Mouse (Mus musculus) intestine, embryonic 15.5 days (tissue): Measurements from ENCODE around the gene Raph1. TPM values are rescaled to one million over a fixed set of nuclear protein-coding genes. Genes with fewer than 3 reads are reported as not detected.

Experiments used
- ATAC-seq: fragments of 200-750 bp; cut with Nextera tagmentation; 2 replicates; pipeline ENCODE4 v1.8.0; 2017; ENCODE audit warnings: moderate TSS enrichment, moderate library complexity
- H3K27ac ChIP-seq: fragments of 300-500 bp; sonication (generic); 2 replicates; pipeline ENCODE4 v1.5.1; 2015; ENCODE audit warnings: mild to moderate bottlenecking, inconsistent platforms
- H3K27me3 ChIP-seq: fragments of 300-500 bp; sonication (generic); replicated peaks from 2 replicates; pipeline ENCODE4 v1.6.1; 2015; ENCODE audit warnings: inconsistent platforms
- H3K36me3 ChIP-seq: fragments of 300-500 bp; sonication (generic); 2 replicates; pipeline ENCODE4 v1.6.1; 2015; ENCODE audit warnings: inconsistent platforms
- H3K4me1 ChIP-seq: fragments of 300-500 bp; sonication (generic); replicated peaks from 2 replicates; pipeline ENCODE4 v1.6.1; 2015; ENCODE audit warnings: inconsistent platforms
- H3K4me2 ChIP-seq: fragments of 300-500 bp; sonication (generic); replicated peaks from 2 replicates; pipeline ENCODE4 v1.6.1; 2015; ENCODE audit warnings: mild to moderate bottlenecking, inconsistent platforms
- H3K4me3 ChIP-seq: fragments of 300-500 bp; sonication (generic); replicated peaks from 2 replicates; pipeline ENCODE4 v1.5.1; 2015; ENCODE audit warnings: inconsistent platforms
- H3K9ac ChIP-seq: fragments of 300-500 bp; sonication (generic); 2 replicates; pipeline ENCODE4 v1.6.1; 2015; ENCODE audit warnings: inconsistent platforms
- H3K9me3 ChIP-seq: fragments of 300-500 bp; sonication (generic); 2 replicates; pipeline ENCODE4 v1.6.1; 2016; ENCODE audit warnings: inconsistent platforms
- WGBS: fragments of 180-500 bp; shearing (Covaris S2); methylation state at CpG from one replicate; pipeline ENCODE4 v1.1.7; 2015; 5-methylcytosine and 5-hydroxymethylcytosine counted together
- polyA plus RNA-seq: library from polyadenylated mRNA; unstranded; fragments of >200 nt; fragmentation: Nextera tagmentation; extraction: Ambion mirVana; gene quantifications from 2 replicates; pipeline ENCODE4 v1.2.1, GENCODE M21; 2015

Gene Raph1
- polyA plus RNA-seq, 1 experiment from 2014 or later: 26.5 TPM

- H3K4me3 ChIP-seq: no peak overlapping the region
- H3K4me2 ChIP-seq: no peak overlapping the region
- no peaks in the 10 kb centered on the region for H3K9me3 ChIP-seq
- H3K9ac ChIP-seq: no peak overlapping the region
- 91% methylated on average over 6 of the region's 6 CpGs for WGBS
- no peaks in the 10 kb centered on the region for H3K36me3 ChIP-seq
- H3K4me1 ChIP-seq: no peaks in the 10 kb centered on the region
- ATAC-seq: no peak
- no peak overlapping the region for H3K27ac ChIP-seq
- no peaks in the 10 kb centered on the region for H3K27me3 ChIP-seq
Measured at GRCm38 (mm10) chr1:60593101-60593500, 26.2 kb upstream of the Raph1 start.

- Histone ChIP-seq H3K4me3 (no peak overlapping the region), H3K36me3 (no peaks in the 10 kb centered on the region), H3K9ac (no peak overlapping the region), H3K9me3 (no peaks in the 10 kb centered on the region), H3K27ac (no peak overlapping the region), H3K4me2 (no peak overlapping the region), H3K4me1 (no peaks in the 10 kb centered on the region), H3K27me3 (no peaks in the 10 kb centered on the region)
- no peak for ATAC-seq
- 40% methylated on average over 4 of the region's 4 CpGs for WGBS
Measured at GRCm38 (mm10) chr1:60588887-60589629, 22.2 kb upstream of the Raph1 start.

- no peak for ATAC-seq
- H3K27me3 ChIP-seq: no peaks in the 10 kb centered on the region
- no peaks in the 10 kb centered on the region for H3K9me3 ChIP-seq
- H3K27ac ChIP-seq: no peak overlapping the region
- H3K36me3 ChIP-seq: no peaks in the 10 kb centered on the region
- no peak overlapping the region for H3K4me2 ChIP-seq
- no peak overlapping the region for H3K4me3 ChIP-seq
- WGBS: 91% methylated on average over 8 of the region's 8 CpGs
- no peaks in the 10 kb centered on the region for H3K4me1 ChIP-seq
- no peak overlapping the region for H3K9ac ChIP-seq
Measured at GRCm38 (mm10) chr1:60580990-60581389, 14.1 kb upstream of the Raph1 start.

DNA sequence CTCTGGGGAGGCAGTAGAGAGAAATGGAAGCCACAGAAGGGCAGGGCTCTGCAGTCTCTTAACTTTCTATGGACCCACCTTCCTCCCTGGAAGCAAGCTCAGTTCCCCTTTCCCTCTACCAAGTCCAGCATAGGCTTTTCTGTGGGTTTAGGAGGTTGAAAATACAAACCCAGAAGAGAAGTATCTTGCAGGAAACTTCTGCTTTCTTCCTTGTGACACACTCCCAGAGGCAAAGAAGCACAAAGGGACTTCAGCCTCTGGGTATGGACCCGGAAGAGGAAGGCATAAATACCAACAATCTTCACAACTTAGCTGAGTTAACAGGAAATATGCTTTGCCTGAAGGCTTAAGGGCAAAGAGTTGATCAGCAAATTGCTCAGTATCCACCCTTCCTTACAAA, 13.0 kb upstream of the Raph1 start:
- ATAC-seq: peak; percentile 34; the same call in 1 of the 2 replicates
- H3K36me3 ChIP-seq: no peaks in the 10 kb centered on the region
- no peak overlapping the region for H3K4me3 ChIP-seq
- H3K9me3 ChIP-seq: no peaks in the 10 kb centered on the region
- no peaks in the 10 kb centered on the region for H3K4me1 ChIP-seq
- no peak overlapping the region for H3K4me2 ChIP-seq
- H3K27ac ChIP-seq: no peak overlapping the region
- no peak overlapping the region for H3K9ac ChIP-seq
- H3K27me3 ChIP-seq: no peaks in the 10 kb centered on the region
- WGBS: 53% methylated on average over 1 of the region's 1 CpGs

DNA sequence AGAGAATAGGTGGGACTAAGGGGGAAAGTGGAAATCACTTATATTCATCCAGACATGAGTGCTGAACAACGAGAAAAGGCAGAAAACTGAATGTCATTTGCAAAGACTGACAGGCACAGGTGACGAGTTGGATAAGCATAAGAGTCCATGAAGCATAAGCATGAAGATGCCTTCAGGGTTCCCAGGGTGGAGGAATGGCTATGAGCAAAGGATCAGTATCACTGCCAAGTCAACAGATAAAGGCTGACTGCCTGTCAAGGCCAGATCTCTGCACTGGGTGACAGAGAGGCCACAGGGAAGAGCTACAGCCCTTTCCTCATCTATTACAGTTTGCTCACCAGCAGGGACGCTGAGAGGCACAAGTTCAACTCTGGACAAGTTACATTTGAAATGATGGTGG, 5.8 kb upstream of the Raph1 start:
- H3K9ac ChIP-seq: no peak overlapping the region
- 63% methylated on average over 3 of the region's 3 CpGs for WGBS
- H3K27ac ChIP-seq: no peak overlapping the region
- H3K9me3 ChIP-seq: no peaks in the 10 kb centered on the region
- H3K36me3 ChIP-seq: no peaks in the 10 kb centered on the region
- no peak for ATAC-seq
- H3K4me1 ChIP-seq: no peaks in the 10 kb centered on the region
- H3K27me3 ChIP-seq: no peaks in the 10 kb centered on the region
- no peak overlapping the region for H3K4me2 ChIP-seq
- H3K4me3 ChIP-seq: no peak overlapping the region

DNA sequence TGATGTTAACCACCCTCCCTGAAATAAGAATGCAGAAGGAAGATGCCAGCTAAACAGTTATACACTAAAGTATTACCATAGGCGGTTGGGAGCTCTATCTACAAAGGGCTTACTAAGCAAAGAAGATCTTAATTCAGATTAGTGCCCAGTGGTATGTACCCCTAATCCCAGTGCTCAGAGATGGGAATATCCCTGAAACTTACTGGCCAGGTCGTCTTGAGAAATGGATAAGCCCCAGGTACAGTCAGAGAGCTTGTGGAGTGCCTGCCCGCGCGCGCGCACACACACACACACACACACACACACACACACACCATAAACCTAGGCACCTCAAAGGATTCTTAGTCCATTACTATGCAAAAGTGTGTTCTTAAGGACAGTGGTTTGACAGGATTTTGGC, 2.8 kb upstream of the Raph1 start:
- Histone ChIP-seq H3K4me1 (no peaks in the 10 kb centered on the region), H3K9me3 (no peaks in the 10 kb centered on the region), H3K4me2 (no peak overlapping the region), H3K27ac (no peak overlapping the region), H3K4me3 (no peak overlapping the region), H3K9ac (no peak overlapping the region), H3K36me3 (no peaks in the 10 kb centered on the region), H3K27me3 (no peaks in the 10 kb centered on the region)
- 89% methylated on average over 7 of the region's 7 CpGs for WGBS
- ATAC-seq: no peak

GRCm38 (mm10) chr1:60569210-60569609, 2.3 kb upstream of the Raph1 start:
- Histone ChIP-seq H3K4me2 (no peak overlapping the region), H3K4me1 (no peaks in the 10 kb centered on the region), H3K27ac (no peak overlapping the region), H3K27me3 (no peaks in the 10 kb centered on the region), H3K4me3 (no peak overlapping the region), H3K9ac (no peak overlapping the region), H3K9me3 (no peaks in the 10 kb centered on the region), H3K36me3 (no peaks in the 10 kb centered on the region)
- WGBS: 61% methylated on average over 5 of the region's 5 CpGs
- no peak for ATAC-seq

DNA sequence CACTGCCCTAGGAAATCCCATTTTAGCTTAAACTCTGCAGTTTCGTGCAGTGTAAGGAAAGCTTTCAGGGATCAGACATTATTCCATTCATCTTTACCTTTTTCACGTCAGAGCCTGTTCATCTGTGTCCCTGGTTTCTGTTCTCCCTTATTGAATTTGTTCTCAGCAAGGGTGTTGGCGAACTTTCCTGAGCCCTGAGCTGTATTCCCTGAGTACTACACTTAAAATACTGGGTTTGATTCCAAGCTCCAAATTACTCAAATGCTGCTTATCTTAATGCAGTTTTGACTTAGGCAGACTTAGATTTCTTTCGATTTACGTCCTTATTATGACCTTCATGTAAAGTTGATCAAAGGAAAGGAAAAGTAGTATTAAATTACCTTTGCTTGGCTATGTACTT, 417 bp upstream of the Raph1 start:
- no peaks in the 10 kb centered on the region for H3K27me3 ChIP-seq
- H3K4me3 ChIP-seq: peak overlapping the region; percentile 99
- no peaks in the 10 kb centered on the region for H3K4me1 ChIP-seq
- no peak for ATAC-seq
- no peaks in the 10 kb centered on the region for H3K9me3 ChIP-seq
- 16% methylated on average over 5 of the region's 5 CpGs for WGBS
- peak overlapping the region; percentile 96 for H3K27ac ChIP-seq
- peak overlapping the region; percentile 61 for H3K9ac ChIP-seq
- H3K4me2 ChIP-seq: peak overlapping the region; percentile 77
- no peaks in the 10 kb centered on the region for H3K36me3 ChIP-seq

GRCm38 (mm10) chr1:60565931-60566630, 823 bp downstream of the Raph1 start:
- peak overlapping the region; percentile 77 for H3K4me2 ChIP-seq
- peak; percentile 65; the same call in 1 of the 2 replicates for ATAC-seq
- peak overlapping the region; percentile 96 for H3K27ac ChIP-seq
- H3K4me3 ChIP-seq: peak overlapping the region; percentile 99
- under 1% methylated on average over 55 of the region's 56 CpGs for WGBS
- H3K36me3 ChIP-seq: no peaks in the 10 kb centered on the region
- no peaks in the 10 kb centered on the region for H3K4me1 ChIP-seq
- H3K9ac ChIP-seq: peak overlapping the region; percentile 98
- H3K9me3 ChIP-seq: no peaks in the 10 kb centered on the region
- no peaks in the 10 kb centered on the region for H3K27me3 ChIP-seq

- ATAC-seq: no peak
Measured at GRCm38 (mm10) chr1:60565270-60565920, 1.5 kb downstream of the Raph1 start.

GRCm38 (mm10) chr1:60564691-60565090, 2.2 kb downstream of the Raph1 start:
- Histone ChIP-seq H3K9me3 (no peaks in the 10 kb centered on the region), H3K27me3 (no peaks in the 10 kb centered on the region), H3K9ac (no peak overlapping the region), H3K4me1 (no peaks in the 10 kb centered on the region), H3K4me3 (peak overlapping the region; percentile 99; the same call in 1 of the 2 replicates), H3K36me3 (no peaks in the 10 kb centered on the region), H3K4me2 (peak overlapping the region; percentile 77; the same call in 1 of the 2 replicates), H3K27ac (no peak overlapping the region)
- 82% methylated on average over 5 of the region's 5 CpGs for WGBS
- no peak for ATAC-seq

More at GRCm38 (mm10) chr1:60565270-60565920, 1.5 kb downstream of the Raph1 start:
- 2% methylated on average over 13 of the region's 13 CpGs for WGBS
- H3K36me3 ChIP-seq: no peaks in the 10 kb centered on the region
- H3K9me3 ChIP-seq: no peaks in the 10 kb centered on the region
- peak overlapping the region; percentile 96; the same call in 1 of the 2 replicates for H3K27ac ChIP-seq
- no peaks in the 10 kb centered on the region for H3K27me3 ChIP-seq
- peak overlapping the region; percentile 99 for H3K4me3 ChIP-seq
- H3K4me2 ChIP-seq: peak overlapping the region; percentile 77
- H3K4me1 ChIP-seq: no peaks in the 10 kb centered on the region
- peak overlapping the region; percentile 98 for H3K9ac ChIP-seq

DNA sequence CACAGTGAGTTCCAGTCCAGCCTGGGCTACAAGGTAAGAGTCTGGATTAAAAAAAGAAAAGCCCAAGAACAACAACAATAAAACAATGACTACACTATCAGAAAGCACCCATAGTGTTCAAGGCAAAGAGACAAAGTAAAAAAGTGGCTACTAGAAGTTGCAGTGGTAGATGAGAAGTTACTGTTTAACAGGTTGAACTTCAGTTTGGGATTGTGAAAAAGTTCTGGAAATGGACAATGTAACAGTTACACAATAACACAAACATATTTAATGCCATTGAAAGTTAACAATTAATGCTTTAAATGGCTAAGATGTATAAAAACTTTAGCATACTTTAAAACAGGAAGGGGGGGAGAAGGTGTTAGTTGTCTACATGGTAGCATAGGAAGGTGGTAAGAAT, 3.9 kb downstream of the Raph1 start:
- no peak overlapping the region for H3K9ac ChIP-seq
- H3K36me3 ChIP-seq: no peaks in the 10 kb centered on the region
- no peaks in the 10 kb centered on the region for H3K9me3 ChIP-seq
- H3K4me2 ChIP-seq: no peak overlapping the region
- no peaks in the 10 kb centered on the region for H3K4me1 ChIP-seq
- no peak for ATAC-seq
- H3K4me3 ChIP-seq: no peak overlapping the region
- no peaks in the 10 kb centered on the region for H3K27me3 ChIP-seq
- no peak overlapping the region for H3K27ac ChIP-seq
